Mouse (Mus musculus) heart, embryonic 15.5 days (tissue): ENCODE results near the gene Ppl. TPM values are rescaled to one million over a fixed set of nuclear protein-coding genes. Genes with fewer than 3 reads are reported as not detected.

Experiments
- ATAC-seq: fragments of 200-750 bp; cut with Nextera tagmentation; replicated peaks from 2 replicates; pipeline ENCODE4 v1.8.0; 2017; ENCODE audit warnings: low read depth, moderate TSS enrichment; ENCODE audit not compliant: insufficient number of reproducible peaks, insufficient read depth, low FRiP score
- H3K27ac ChIP-seq: fragments of 300-500 bp; sonication (generic); 2 replicates; pipeline ENCODE4 v1.5.1; 2015; ENCODE audit warnings: mild to moderate bottlenecking, inconsistent platforms
- H3K27me3 ChIP-seq: fragments of 300-500 bp; sonication (generic); 2 replicates; pipeline ENCODE4 v1.6.1; 2015; ENCODE audit warnings: inconsistent platforms
- H3K36me3 ChIP-seq: fragments of 300-500 bp; sonication (generic); 2 replicates; pipeline ENCODE4 v1.6.1; 2015; ENCODE audit warnings: mild to moderate bottlenecking, inconsistent platforms
- H3K4me1 ChIP-seq: fragments of 300-500 bp; sonication (generic); replicated peaks from 2 replicates; pipeline ENCODE4 v1.6.1; 2015; ENCODE audit warnings: inconsistent platforms
- H3K4me2 ChIP-seq: fragments of 300-500 bp; sonication (generic); 2 replicates; pipeline ENCODE4 v1.6.1; 2015; ENCODE audit warnings: inconsistent platforms, mild to moderate bottlenecking, moderate library complexity
- H3K4me3 ChIP-seq: fragments of 300-500 bp; sonication (generic); 2 replicates; pipeline ENCODE4 v1.5.1; 2015; ENCODE audit warnings: mild to moderate bottlenecking, inconsistent platforms
- H3K9ac ChIP-seq: fragments of 300-500 bp; sonication (generic); 2 replicates; pipeline ENCODE4 v1.6.1; 2015; ENCODE audit warnings: mild to moderate bottlenecking, inconsistent platforms
- H3K9me3 ChIP-seq: fragments of 300-500 bp; sonication (generic); replicated peaks from 2 replicates; pipeline ENCODE4 v1.6.1; 2016; ENCODE audit warnings: inconsistent platforms
- WGBS: fragments of 180-500 bp; shearing (Covaris S2); methylation state at CpG from one replicate; pipeline ENCODE4 v1.1.7; 2015; ENCODE audit warnings: mixed read lengths; 5-methylcytosine and 5-hydroxymethylcytosine counted together
- polyA plus RNA-seq: library from polyadenylated mRNA; unstranded; fragments of >200 nt; fragmentation: Nextera tagmentation; extraction: Ambion mirVana; gene quantifications from 2 replicates; pipeline ENCODE4 v1.2.1, GENCODE M21; 2015

Ppl gene
- polyA plus RNA-seq, 1 experiment from 2014 or later: 1.3 TPM

GRCm38 (mm10) chr16:5146367-5147036 lies 14.3 kb upstream of the Ppl start:
- Histone ChIP-seq H3K27ac (no peak overlapping the region), H3K9ac (no peak overlapping the region; the same call in 1 of the 2 replicates), H3K4me1 (peaks cover 17% of the 10 kb centered on the region), H3K36me3 (no peaks in the 10 kb centered on the region), H3K27me3 (peaks cover 35% of the 10 kb centered on the region), H3K9me3 (no peaks in the 10 kb centered on the region), H3K4me3 (peak overlapping the region; percentile 43), H3K4me2 (peak overlapping the region; percentile 73)
- ATAC-seq: peak; percentile 80
- WGBS: 2% methylated on average over 26 of the region's 26 CpGs

GRCm38 (mm10) chr16:5145570-5145969 lies 13.3 kb upstream of the Ppl start:
- no peak for ATAC-seq
- no peaks in the 10 kb centered on the region for H3K9me3 ChIP-seq
- no peak overlapping the region for H3K27ac ChIP-seq
- WGBS: under 1% methylated on average over 7 of the region's 7 CpGs
- no peak overlapping the region for H3K4me2 ChIP-seq
- no peaks in the 10 kb centered on the region for H3K36me3 ChIP-seq
- H3K4me1 ChIP-seq: peaks cover 17% of the 10 kb centered on the region
- H3K27me3 ChIP-seq: peaks cover 28% of the 10 kb centered on the region
- H3K9ac ChIP-seq: no peak overlapping the region
- H3K4me3 ChIP-seq: no peak overlapping the region

GRCm38 (mm10) chr16:5139741-5140140 lies 7.5 kb upstream of the Ppl start:
- Histone ChIP-seq H3K4me1 (peaks cover 27% of the 10 kb centered on the region), H3K4me3 (no peak overlapping the region), H3K36me3 (no peaks in the 10 kb centered on the region), H3K9me3 (no peaks in the 10 kb centered on the region), H3K27ac (no peak overlapping the region), H3K4me2 (no peak overlapping the region), H3K9ac (no peak overlapping the region), H3K27me3 (no peaks in the 10 kb centered on the region)
- no peak for ATAC-seq
- 43% methylated on average over 4 of the region's 4 CpGs for WGBS

- H3K9me3 ChIP-seq: no peaks in the 10 kb centered on the region
- H3K4me3 ChIP-seq: no peak overlapping the region
- peaks cover 42% of the 10 kb centered on the region for H3K4me1 ChIP-seq
- 66% methylated on average over 12 of the region's 12 CpGs for WGBS
- no peak overlapping the region for H3K9ac ChIP-seq
- H3K4me2 ChIP-seq: no peak overlapping the region
- H3K36me3 ChIP-seq: no peaks in the 10 kb centered on the region
- 0 out of 2 replicates have a peak overlapping the region, but pooled peaks have one; percentile 76 for H3K27ac ChIP-seq
- peaks cover 15% of the 10 kb centered on the region for H3K27me3 ChIP-seq
- ATAC-seq: no peak
These were observed 4.9 kb upstream of the Ppl start for GRCm38 (mm10) chr16:5137006-5137540.

- H3K27me3 ChIP-seq: peaks cover 21% of the 10 kb centered on the region
- peak overlapping the region; percentile 76 for H3K27ac ChIP-seq
- H3K4me2 ChIP-seq: no peak overlapping the region
- ATAC-seq: peak; percentile 49
- H3K9me3 ChIP-seq: no peaks in the 10 kb centered on the region
- WGBS: 23% methylated on average over 4 of the region's 4 CpGs
- no peaks in the 10 kb centered on the region for H3K36me3 ChIP-seq
- H3K4me3 ChIP-seq: no peak overlapping the region
- H3K4me1 ChIP-seq: peaks cover 48% of the 10 kb centered on the region
- H3K9ac ChIP-seq: no peak overlapping the region
These were observed 4.3 kb upstream of the Ppl start for GRCm38 (mm10) chr16:5136505-5136904.

GRCm38 (mm10) chr16:5135551-5136261 lies 3.5 kb upstream of the Ppl start:
- 44% methylated on average over 8 of the region's 8 CpGs for WGBS
- Histone ChIP-seq H3K27me3 (peaks cover 29% of the 10 kb centered on the region), H3K4me3 (no peak overlapping the region), H3K9ac (no peak overlapping the region), H3K4me2 (no peak overlapping the region), H3K27ac (peak overlapping the region; percentile 76), H3K9me3 (no peaks in the 10 kb centered on the region), H3K36me3 (no peaks in the 10 kb centered on the region), H3K4me1 (peaks cover 56% of the 10 kb centered on the region)
- ATAC-seq: peak; percentile 2; the same call in 1 of the 2 replicates

GRCm38 (mm10) chr16:5134623-5135330 lies 2.6 kb upstream of the Ppl start:
- peaks cover 37% of the 10 kb centered on the region for H3K27me3 ChIP-seq
- H3K4me3 ChIP-seq: no peak overlapping the region
- WGBS: 35% methylated on average over 14 of the region's 14 CpGs
- no peaks in the 10 kb centered on the region for H3K9me3 ChIP-seq
- peak overlapping the region; percentile 76 for H3K27ac ChIP-seq
- ATAC-seq: peak; percentile 67
- H3K4me2 ChIP-seq: peak overlapping the region; percentile 9; the same call in 1 of the 2 replicates
- H3K9ac ChIP-seq: no peak overlapping the region
- H3K36me3 ChIP-seq: no peaks in the 10 kb centered on the region
- H3K4me1 ChIP-seq: peaks cover 58% of the 10 kb centered on the region

GRCm38 (mm10) chr16:5131251-5131922 lies 834 bp downstream of the Ppl start:
- Histone ChIP-seq H3K9me3 (no peaks in the 10 kb centered on the region), H3K4me2 (peak overlapping the region; percentile 80), H3K9ac (no peak overlapping the region), H3K36me3 (no peaks in the 10 kb centered on the region), H3K4me1 (peaks cover 48% of the 10 kb centered on the region), H3K27ac (no peak overlapping the region; the same call in 1 of the 2 replicates), H3K4me3 (peak overlapping the region; percentile 55), H3K27me3 (peaks cover 59% of the 10 kb centered on the region)
- 5% methylated on average over 25 of the region's 25 CpGs for WGBS
- no peak for ATAC-seq

GRCm38 (mm10) chr16:5130766-5131165 lies 1.5 kb downstream of the Ppl start:
- peaks cover 59% of the 10 kb centered on the region for H3K27me3 ChIP-seq
- ATAC-seq: peak; percentile 58
- peak overlapping the region; percentile 80 for H3K4me2 ChIP-seq
- H3K4me1 ChIP-seq: peaks cover 42% of the 10 kb centered on the region
- H3K36me3 ChIP-seq: no peaks in the 10 kb centered on the region
- no peaks in the 10 kb centered on the region for H3K9me3 ChIP-seq
- 16% methylated on average over 4 of the region's 4 CpGs for WGBS
- H3K4me3 ChIP-seq: peak overlapping the region; percentile 55; the same call in 1 of the 2 replicates
- H3K27ac ChIP-seq: no peak overlapping the region; the same call in 1 of the 2 replicates
- H3K9ac ChIP-seq: no peak overlapping the region

- Histone ChIP-seq H3K9ac (no peak overlapping the region), H3K27me3 (peaks cover 59% of the 10 kb centered on the region), H3K4me3 (no peak overlapping the region), H3K36me3 (no peaks in the 10 kb centered on the region), H3K4me1 (peaks cover 37% of the 10 kb centered on the region), H3K27ac (no peak overlapping the region), H3K4me2 (no peak overlapping the region), H3K9me3 (no peaks in the 10 kb centered on the region)
- WGBS: 54% methylated on average over 2 of the region's 2 CpGs
- ATAC-seq: no peak
These were observed 2.0 kb downstream of the Ppl start for GRCm38 (mm10) chr16:5130196-5130595.
